Mouse (Mus musculus): Measurements from ENCODE around the gene Camk1g. TPM values are rescaled to one million over a fixed set of nuclear protein-coding genes. Genes with fewer than 3 reads are reported as not detected.

Camk1g gene
- total RNA-seq, 1 experiment = not detected

- Histone ChIP-seq H3K4me3 (ENCODE audit: insufficient read depth in 1 of 2, low read depth in 1 of 2, low read length in 2 of 2, poor library complexity in 1 of 2, severe bottlenecking in 1 of 2) (no peak overlapping the region), H3K9ac (ENCODE audit: insufficient read depth, low read depth, low read length, poor library complexity, severe bottlenecking) (no peak overlapping the region), H3K9me3 (ENCODE audit: control insufficient read depth, insufficient read depth, low read depth, low read length) (no peaks in the 10 kb centered on the region), H3K27ac (ENCODE audit: insufficient read depth, low read depth, low read length, poor library complexity, severe bottlenecking) (no peak overlapping the region), H3K4me1 (ENCODE audit: control insufficient read depth in 2 of 2, insufficient read depth in 2 of 2, low read length in 2 of 2, poor library complexity in 1 of 2) (no peaks in the 10 kb centered on the region), H3K36me3 (ENCODE audit: control insufficient read depth, insufficient read depth, low read length, poor library complexity, severe bottlenecking) (no peaks in the 10 kb centered on the region)
- no peak for TF ChIP-seq ZC3H11A (IDR thresholded peaks at IDR 0.05; ENCODE audit: borderline replicate concordance, low read depth, low read length)
- TF ChIP-seq HCFC1 (IDR thresholded peaks at IDR 0.05; ENCODE audit: borderline replicate concordance, insufficient read depth, low read length) = no peak
- TF ChIP-seq CHD2 (IDR thresholded peaks at IDR 0.05; ENCODE audit: low read depth, low read length) = no peak
- no peak for TF ChIP-seq ZNF384 (IDR thresholded peaks at IDR 0.05; ENCODE audit: low read depth, low read length)
- no peak for TF ChIP-seq MAFK (IDR thresholded peaks at IDR 0.05; ENCODE audit: insufficient read depth, low read depth, low read length)
- no peak for DNase-seq (ENCODE audit: low read depth, low spot score)
- in situ Hi-C loops (cut with MboI; ENCODE audit: low sequenced_read_pairs in 2 of 2, unreplicated experiment in 2 of 2) = no loop called here
These were observed 33.1 kb downstream of the Camk1g start for GRCm38 (mm10) chr1:193337018-193337321.

- TF ChIP-seq ZNF384 (IDR thresholded peaks at IDR 0.05; ENCODE audit: low read depth, low read length) (no peak), MAFK (IDR thresholded peaks at IDR 0.05; ENCODE audit: insufficient read depth, low read depth, low read length) (no peak), ZC3H11A (IDR thresholded peaks at IDR 0.05; ENCODE audit: borderline replicate concordance, low read depth, low read length) (no peak)
- Histone ChIP-seq H3K9me3 (ENCODE audit: control insufficient read depth, insufficient read depth, low read depth, low read length) (no peaks in the 10 kb centered on the region), H3K4me1 (ENCODE audit: control insufficient read depth in 2 of 2, insufficient read depth in 2 of 2, low read length in 2 of 2, poor library complexity in 1 of 2) (no peaks in the 10 kb centered on the region), H3K36me3 (ENCODE audit: control insufficient read depth, insufficient read depth, low read length, poor library complexity, severe bottlenecking) (no peaks in the 10 kb centered on the region), H3K4me3 (ENCODE audit: insufficient read depth in 1 of 2, low read depth in 1 of 2, low read length in 2 of 2, poor library complexity in 1 of 2, severe bottlenecking in 1 of 2) (no peak overlapping the region), H3K27ac (ENCODE audit: insufficient read depth, low read depth, low read length, poor library complexity, severe bottlenecking) (no peak overlapping the region), H3K9ac (ENCODE audit: insufficient read depth, low read depth, low read length, poor library complexity, severe bottlenecking) (no peak overlapping the region)
- in situ Hi-C loops (cut with MboI; ENCODE audit: low sequenced_read_pairs in 2 of 2, unreplicated experiment in 2 of 2) = no loop called here
- DNase-seq (ENCODE audit: low read depth, low spot score) = no peak
These were observed 33.7 kb downstream of the Camk1g start for GRCm38 (mm10) chr1:193336122-193337017.

GRCm38 (mm10) chr1:193334546-193334945 is 35.6 kb downstream of the Camk1g start:
- Histone ChIP-seq H3K9me3 (ENCODE audit: control insufficient read depth, insufficient read depth, low read depth, low read length) (no peaks in the 10 kb centered on the region), H3K27ac (ENCODE audit: insufficient read depth, low read depth, low read length, poor library complexity, severe bottlenecking) (no peak overlapping the region), H3K9ac (ENCODE audit: insufficient read depth, low read depth, low read length, poor library complexity, severe bottlenecking) (no peak overlapping the region), H3K36me3 (ENCODE audit: control insufficient read depth, insufficient read depth, low read length, poor library complexity, severe bottlenecking) (no peaks in the 10 kb centered on the region), H3K4me1 (ENCODE audit: control insufficient read depth in 2 of 2, insufficient read depth in 2 of 2, low read length in 2 of 2, poor library complexity in 1 of 2) (no peaks in the 10 kb centered on the region), H3K4me3 (ENCODE audit: insufficient read depth in 1 of 2, low read depth in 1 of 2, low read length in 2 of 2, poor library complexity in 1 of 2, severe bottlenecking in 1 of 2) (no peak overlapping the region)
- in situ Hi-C loops (cut with MboI; ENCODE audit: low sequenced_read_pairs in 2 of 2, unreplicated experiment in 2 of 2) = no loop called here
- DNase-seq (ENCODE audit: low read depth, low spot score) = no peak
- TF ChIP-seq CHD2 (IDR thresholded peaks at IDR 0.05; ENCODE audit: low read depth, low read length) = no peak
- TF ChIP-seq ZNF384 (IDR thresholded peaks at IDR 0.05; ENCODE audit: low read depth, low read length) = no peak
- no peak for TF ChIP-seq MAFK (IDR thresholded peaks at IDR 0.05; ENCODE audit: insufficient read depth, low read depth, low read length)
- no peak for TF ChIP-seq HCFC1 (IDR thresholded peaks at IDR 0.05; ENCODE audit: borderline replicate concordance, insufficient read depth, low read length)
- TF ChIP-seq ZC3H11A (IDR thresholded peaks at IDR 0.05; ENCODE audit: borderline replicate concordance, low read depth, low read length) = no peak

GRCm38 (mm10) chr1:193333776-193334175 is 36.3 kb downstream of the Camk1g start:
- Histone ChIP-seq H3K9ac (ENCODE audit: insufficient read depth, low read depth, low read length, poor library complexity, severe bottlenecking) (no peak overlapping the region), H3K36me3 (ENCODE audit: control insufficient read depth, insufficient read depth, low read length, poor library complexity, severe bottlenecking) (no peaks in the 10 kb centered on the region), H3K4me1 (ENCODE audit: control insufficient read depth in 2 of 2, insufficient read depth in 2 of 2, low read length in 2 of 2, poor library complexity in 1 of 2) (no peaks in the 10 kb centered on the region), H3K27ac (ENCODE audit: insufficient read depth, low read depth, low read length, poor library complexity, severe bottlenecking) (no peak overlapping the region), H3K9me3 (ENCODE audit: control insufficient read depth, insufficient read depth, low read depth, low read length) (no peaks in the 10 kb centered on the region), H3K4me3 (ENCODE audit: insufficient read depth in 1 of 2, low read depth in 1 of 2, low read length in 2 of 2, poor library complexity in 1 of 2, severe bottlenecking in 1 of 2) (no peak overlapping the region)
- in situ Hi-C loops (cut with MboI; ENCODE audit: low sequenced_read_pairs in 2 of 2, unreplicated experiment in 2 of 2) = no loop called here
- no peak for DNase-seq (ENCODE audit: low read depth, low spot score)
- TF ChIP-seq HCFC1 (IDR thresholded peaks at IDR 0.05; ENCODE audit: borderline replicate concordance, insufficient read depth, low read length) (no peak), ZC3H11A (IDR thresholded peaks at IDR 0.05; ENCODE audit: borderline replicate concordance, low read depth, low read length) (no peak), CHD2 (IDR thresholded peaks at IDR 0.05; ENCODE audit: low read depth, low read length) (no peak), MAFK (IDR thresholded peaks at IDR 0.05; ENCODE audit: insufficient read depth, low read depth, low read length) (no peak), ZNF384 (IDR thresholded peaks at IDR 0.05; ENCODE audit: low read depth, low read length) (no peak)

Measured in ES-E14 (cell line).